Mouse (Mus musculus) limb, embryonic 14.5 days (tissue): ENCODE results near the gene Sema4a. TPM values are rescaled to one million over a fixed set of nuclear protein-coding genes. Genes with fewer than 3 reads are reported as not detected.

ENCODE experiments used
- ATAC-seq: fragments of 200-750 bp; cut with Nextera tagmentation; 2 replicates; pipeline ENCODE4 v1.8.0; 2017; ENCODE audit warnings: low read depth, moderate number of reproducible peaks, moderate TSS enrichment; ENCODE audit not compliant: low FRiP score
- DNase-seq: peaks from one replicate; pipeline ENCODE4 v3.0.0-alpha.2; 2015; ENCODE audit warnings: low spot score
- H3K27ac ChIP-seq: fragments of 300-500 bp; sonication (generic); replicated peaks from 2 replicates; pipeline ENCODE4 v1.5.1; 2014; ENCODE audit warnings: low read depth, mild to moderate bottlenecking, low read length, moderate library complexity, mixed read lengths
- H3K27me3 ChIP-seq: fragments of 300-500 bp; sonication (generic); 2 replicates; pipeline ENCODE4 v1.6.1; 2014; ENCODE audit warnings: low read length, mixed read lengths; ENCODE audit not compliant: control insufficient read depth, insufficient read depth
- H3K36me3 ChIP-seq: fragments of 300-500 bp; sonication (generic); 2 replicates; pipeline ENCODE4 v1.6.1; 2014; ENCODE audit warnings: mild to moderate bottlenecking, low read length, moderate library complexity, mixed read lengths; ENCODE audit not compliant: control insufficient read depth, insufficient read depth
- H3K4me1 ChIP-seq: fragments of 300-500 bp; sonication (generic); 2 replicates; pipeline ENCODE4 v1.6.1; 2014; ENCODE audit warnings: antibody characterized with exemption, low read length, mixed read lengths; ENCODE audit not compliant: control insufficient read depth, insufficient read depth
- H3K4me2 ChIP-seq: fragments of 300-500 bp; sonication (generic); replicated peaks from 2 replicates; pipeline ENCODE4 v1.6.1; 2014; ENCODE audit warnings: low read depth, mild to moderate bottlenecking, low read length, moderate library complexity; ENCODE audit not compliant: severe bottlenecking
- H3K4me3 ChIP-seq: fragments of 300-500 bp; sonication (generic); replicated peaks from 2 replicates; pipeline ENCODE4 v1.5.1; 2014; ENCODE audit warnings: low read length
- H3K9ac ChIP-seq: fragments of 300-500 bp; sonication (generic); 2 replicates; pipeline ENCODE4 v1.6.1; 2014; ENCODE audit warnings: mild to moderate bottlenecking, low read depth, low read length, moderate library complexity; ENCODE audit not compliant: severe bottlenecking
- H3K9me3 ChIP-seq: fragments of 300-500 bp; sonication (generic); 2 replicates; pipeline ENCODE4 v1.6.1; 2016; ENCODE audit warnings: low read length; ENCODE audit not compliant: control insufficient read depth
- POLR2A ChIP-seq: fragments of 200-500 bp; IDR thresholded peaks from 2 replicates; pipeline ENCODE4 v1.8.0; 2012; ENCODE audit warnings: inconsistent platforms, mild to moderate bottlenecking, moderate library complexity, borderline replicate concordance; ENCODE audit not compliant: insufficient read depth, insufficient read length; ENCODE audit errors: extremely low read depth
- WGBS: fragments of 180-500 bp; shearing (Covaris S2); extraction: QIAGEN DNeasy Blood & Tissue Kit; methylation state at CpG from one replicate; pipeline ENCODE4 v1.1.7; 2014; 5-methylcytosine and 5-hydroxymethylcytosine counted together
- polyA plus RNA-seq, 2 experiments: library from polyadenylated mRNA; depleted of rRNA in 1 of 2; stranded (reverse) in 1 of 2; unstranded in 1 of 2; fragments of >200 nt; fragmentation: Nextera tagmentation in 1 of 2; extraction: Ambion mirVana in 1 of 2; gene quantifications; 2 replicates each; pipeline versions ENCODE4 v1.2.1 to v1.2.3; 2012 to 2014

Sema4a gene
- polyA plus RNA-seq (2012; rRNA removed) = 13.5 and 16.0 TPM in 2 replicates
- polyA plus RNA-seq (2014; fragmentation: Nextera tagmentation; extraction: Ambion mirVana) = 12.9 and 14.4 TPM in 2 replicates

DNA sequence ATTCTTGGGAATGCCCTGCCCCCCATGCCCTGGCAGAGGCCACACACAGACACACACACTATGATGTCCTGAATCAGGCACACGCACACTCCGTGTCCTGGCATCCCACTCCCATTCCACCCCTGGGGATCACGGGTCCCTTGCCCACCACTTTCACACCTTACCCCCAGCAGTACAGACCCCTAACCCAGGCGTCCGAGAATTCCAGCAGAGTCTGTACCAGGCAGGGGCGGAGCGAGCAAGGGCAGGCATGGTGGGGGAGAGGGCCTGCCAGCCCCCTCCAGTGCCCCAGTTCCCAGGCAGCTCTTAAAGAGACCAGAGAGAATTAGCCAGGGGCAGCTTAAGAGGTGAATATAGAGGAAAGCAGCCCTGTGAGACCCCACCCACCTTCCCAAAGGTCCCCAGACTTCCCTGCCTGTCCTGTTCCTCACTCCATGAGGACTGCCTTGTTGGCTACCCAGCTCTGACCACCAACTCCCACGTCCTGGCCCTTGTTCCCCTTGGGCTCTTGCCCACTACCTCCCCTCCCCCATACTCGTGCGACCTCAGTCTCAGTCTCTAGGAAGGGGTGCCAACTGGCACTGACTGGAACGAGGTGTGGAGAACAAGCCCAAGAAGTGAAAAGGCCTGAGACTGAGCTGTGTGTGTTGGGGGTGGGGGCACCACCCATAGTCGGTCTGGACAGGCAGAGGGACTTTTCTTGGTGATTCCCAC lies at the start of gene Sema4a:
Sema4a (minus strand) TSS at position 200 of the 714 bp plus-strand sequence.
- H3K4me1 ChIP-seq = 0 out of 2 replicates have a peak, but pooled peaks cover 6% of the 10 kb centered on the region
- 33% methylated on average over 12 of the region's 12 CpGs for WGBS
- peak within 1 kb of the TSS; percentile 1; the same call in 1 of the 2 replicates for H3K9ac ChIP-seq
- no peak within 1 kb of the TSS for H3K4me3 ChIP-seq
- ATAC-seq (no peak), DNase-seq (no peak)
- no peak for TF ChIP-seq POLR2A
- H3K27me3 ChIP-seq = no peaks in the 10 kb centered on the region
- no peaks in the 10 kb centered on the region for H3K9me3 ChIP-seq
- no peak within 1 kb of the TSS for H3K27ac ChIP-seq
- H3K4me2 ChIP-seq = 0 out of 2 replicates have a peak within 1 kb of the TSS, but pooled peaks have one; percentile 5
- no peaks in the 10 kb centered on the region for H3K36me3 ChIP-seq

DNA sequence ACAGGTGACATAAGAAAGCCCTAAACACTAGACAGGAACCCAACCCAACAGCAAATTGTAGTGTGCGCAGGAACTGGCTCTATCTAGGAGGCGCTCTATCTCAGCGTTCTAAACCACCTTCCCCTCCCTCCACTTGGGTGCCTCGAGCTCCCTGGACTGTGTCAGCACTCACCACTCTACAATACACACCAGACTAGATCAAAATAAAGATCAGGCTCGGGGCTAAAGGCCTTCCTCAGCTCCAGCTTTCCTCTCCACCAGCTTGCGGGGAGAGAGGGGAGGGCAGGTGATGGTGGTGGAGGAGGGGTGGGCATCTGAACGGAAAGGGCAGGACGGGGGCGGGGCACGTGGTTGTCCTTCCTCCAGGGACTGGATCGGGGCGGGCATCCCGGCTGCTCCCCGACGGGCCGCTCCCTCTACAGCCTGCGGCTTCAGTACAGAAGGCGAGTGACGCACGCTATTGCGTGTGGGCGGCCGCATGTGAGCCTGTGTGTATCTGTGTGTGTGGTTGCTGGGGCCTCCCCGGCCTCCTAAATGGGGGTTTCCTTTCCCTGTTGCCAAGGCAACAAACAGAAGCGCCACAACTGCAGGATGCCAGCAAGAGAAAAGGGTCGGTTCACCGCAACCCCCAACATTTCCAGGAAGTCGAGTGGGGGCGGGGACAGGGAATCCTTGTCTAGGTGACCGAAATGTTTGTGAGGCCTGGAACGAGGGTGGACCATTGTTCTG lies 48.9 kb upstream of the Sema4a start, which contains the start of gene Lmna:
Lmna (minus strand) TSS at position 265 of the 729 bp plus-strand sequence.
- peaks cover 70% of the 10 kb centered on the region for H3K4me1 ChIP-seq
- DNase-seq = peak; percentile 93
- 1% methylated on average over 30 of the region's 31 CpGs for WGBS

GRCm38 (mm10) chr3:88509250-88509649 lies 48.3 kb upstream of the Sema4a start:
- Histone ChIP-seq H3K4me2 (peak overlapping the region; percentile 39), H3K27ac (peak overlapping the region; percentile 92), H3K9ac (no peak overlapping the region), H3K4me3 (peak overlapping the region; percentile 24), H3K9me3 (no peaks in the 10 kb centered on the region), H3K27me3 (no peaks in the 10 kb centered on the region), H3K36me3 (no peaks in the 10 kb centered on the region), H3K4me1 (peaks cover 68% of the 10 kb centered on the region)
- ATAC-seq (no peak), DNase-seq (no peak)
- no peak for TF ChIP-seq POLR2A
- 50% methylated on average over 3 of the region's 3 CpGs for WGBS

More for the DNA sequence above, 48.9 kb upstream of the Sema4a start, which contains the start of gene Lmna:
- H3K36me3 ChIP-seq = no peaks in the 10 kb centered on the region
- H3K27me3 ChIP-seq = no peaks in the 10 kb centered on the region
- H3K27ac ChIP-seq = peak within 1 kb of the TSS; percentile 92
- H3K9ac ChIP-seq = peak within 1 kb of the TSS; percentile 38; the same call in 1 of the 2 replicates
- no peak for TF ChIP-seq POLR2A
- H3K4me3 ChIP-seq = peak within 1 kb of the TSS; percentile 24
- H3K9me3 ChIP-seq = no peaks in the 10 kb centered on the region
- ATAC-seq = peak; percentile 93
- H3K4me2 ChIP-seq = peak within 1 kb of the TSS; percentile 39

- WGBS = 16% methylated on average over 7 of the region's 7 CpGs
- Histone ChIP-seq H3K9ac (no peak overlapping the region), H3K9me3 (no peaks in the 10 kb centered on the region), H3K27me3 (no peaks in the 10 kb centered on the region), H3K27ac (peak overlapping the region; percentile 91), H3K4me2 (peak overlapping the region; percentile 33), H3K4me1 (peaks cover 62% of the 10 kb centered on the region), H3K36me3 (no peaks in the 10 kb centered on the region), H3K4me3 (no peak overlapping the region)
- no peak for ATAC-seq
- TF ChIP-seq POLR2A = no peak
- peak; percentile 75 for DNase-seq
Observed at GRCm38 (mm10) chr3:88505765-88506164, 44.8 kb upstream of the Sema4a start.

DNA sequence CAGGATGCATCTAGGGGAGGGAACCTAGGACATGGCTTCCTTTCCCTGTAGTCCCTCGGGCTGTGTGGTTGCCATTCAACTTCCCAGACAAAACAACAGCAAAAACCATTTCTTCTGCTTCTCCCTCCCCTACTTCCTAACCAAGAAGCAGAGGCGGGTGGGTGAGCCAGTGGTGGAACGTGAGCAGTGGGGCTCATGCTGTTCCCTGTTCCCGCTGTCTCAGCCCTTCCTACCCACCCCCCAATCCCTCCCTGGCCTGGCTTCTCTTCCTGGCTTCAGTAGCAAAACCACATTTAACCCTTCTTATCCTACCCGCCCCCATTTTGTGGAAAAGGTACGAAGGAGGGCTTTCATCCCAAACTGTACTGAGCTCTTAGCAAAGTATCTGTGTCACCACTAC lies 44.1 kb upstream of the Sema4a start:
- WGBS = 44% methylated on average over 6 of the region's 6 CpGs
- Histone ChIP-seq H3K36me3 (no peaks in the 10 kb centered on the region), H3K27me3 (no peaks in the 10 kb centered on the region), H3K4me2 (peak overlapping the region; percentile 33), H3K9me3 (no peaks in the 10 kb centered on the region), H3K4me3 (no peak overlapping the region), H3K27ac (peak overlapping the region; percentile 91), H3K9ac (no peak overlapping the region), H3K4me1 (peaks cover 57% of the 10 kb centered on the region)
- DNase-seq = peak; percentile 64
- no peak for ATAC-seq
- no peak for TF ChIP-seq POLR2A
